Mouse (Mus musculus) kidney, postnatal 25 days (tissue): ENCODE measurements around the gene Sbno1.

Experiments
- DNase-seq, 2 experiments: peaks; one replicate each; pipeline ENCODE4 v3.0.0; 2021; ENCODE audit warnings: mixed read lengths in 2 of 2

The Sbno1 gene

GRCm38 (mm10) chr5:124442628-124443027 lies 16.8 kb upstream of the Sbno1 start:
- DNase-seq: no peak

- peak in 1 of 2 experiments; percentile 56 for DNase-seq
Measured at GRCm38 (mm10) chr5:124440094-124440701, 14.4 kb upstream of the Sbno1 start.

GRCm38 (mm10) chr5:124439447-124440093 lies 13.8 kb upstream of the Sbno1 start, which contains the start of gene Kmt5a:
Kmt5a (plus strand) TSS chr5:124439930.
- DNase-seq: peak; percentile 96 to 98

GRCm38 (mm10) chr5:124438746-124439145 lies 12.9 kb upstream of the Sbno1 start:
- DNase-seq: no peak

GRCm38 (mm10) chr5:124438229-124438628 lies 12.4 kb upstream of the Sbno1 start:
- peak; percentile 45 to 70 for DNase-seq

- no peak for DNase-seq
Measured at GRCm38 (mm10) chr5:124433048-124433447, 7.2 kb upstream of the Sbno1 start.

- DNase-seq: peak; percentile 71 to 86
Measured at GRCm38 (mm10) chr5:124432398-124433012, 6.7 kb upstream of the Sbno1 start.

- no peak for DNase-seq
Measured at GRCm38 (mm10) chr5:124426475-124427071, 772 bp upstream of the Sbno1 start.

- DNase-seq: peak in 1 of 2 experiments; percentile 79
Measured at GRCm38 (mm10) chr5:124424723-124425411, 934 bp downstream of the Sbno1 start.

GRCm38 (mm10) chr5:124424200-124424722 lies 1.5 kb downstream of the Sbno1 start:
- DNase-seq: peak; percentile 42 to 56

- no peak for DNase-seq
Measured at GRCm38 (mm10) chr5:124421786-124422185, 4.0 kb downstream of the Sbno1 start.

- no peak for DNase-seq
Measured at GRCm38 (mm10) chr5:124418903-124419302, 6.9 kb downstream of the Sbno1 start.

GRCm38 (mm10) chr5:124412163-124412562 lies 13.6 kb downstream of the Sbno1 start:
- no peak for DNase-seq

- DNase-seq: peak in 1 of 2 experiments; percentile 13
Measured at GRCm38 (mm10) chr5:124410808-124411207, 15.0 kb downstream of the Sbno1 start.

GRCm38 (mm10) chr5:124393726-124394125 lies 32.1 kb downstream of the Sbno1 start:
- DNase-seq: no peak

GRCm38 (mm10) chr5:124392412-124392811 lies 33.4 kb downstream of the Sbno1 start:
- DNase-seq: no peak

GRCm38 (mm10) chr5:124387932-124388331 lies 37.9 kb downstream of the Sbno1 start:
- no peak for DNase-seq

GRCm38 (mm10) chr5:124380121-124380520 lies 45.7 kb downstream of the Sbno1 start:
- DNase-seq: no peak

GRCm38 (mm10) chr5:124377149-124377548 lies 48.7 kb downstream of the Sbno1 start:
- DNase-seq: no peak

- DNase-seq: no peak
Measured at GRCm38 (mm10) chr5:124376401-124376800, 49.4 kb downstream of the Sbno1 start.

GRCm38 (mm10) chr5:124374298-124374697 lies 51.5 kb downstream of the Sbno1 start:
- no peak for DNase-seq

GRCm38 (mm10) chr5:124366721-124367120 lies 59.1 kb downstream of the Sbno1 start:
- DNase-seq: peak; percentile 80 to 81

GRCm38 (mm10) chr5:124365754-124366153 lies 60.0 kb downstream of the Sbno1 start:
- no peak for DNase-seq
